In genomic region chr5:145130191-145130590, GRCm38 (mm10) we compare ENCODE assay signal across 14 mouse cellular contexts. TPM values are rescaled to one million over a fixed set of nuclear protein-coding genes. Genes with fewer than 3 reads are reported as not detected.
A peak's percentile ranks its signal among the peaks of the same experiment; 100 is the strongest.
DNase-seq lines count a peak whose midpoint lies in the region; ATAC-seq lines count a peak whose summit lies in the region.
"Had no signal": no experiment of that assay in that cellular context is flagged by ENCODE, and none has a peak within 500 bp of the region (broad histone marks: within the 10 kb centered on the region; RNA-seq: fewer than 3 reads in every experiment).

No protein-coding gene starts in this region.

- WGBS in liver, embryonic 13.5 days (ENCODE audit: insufficient replicate concordance) = 78% methylated on average over 11 of the region's 11 CpGs
- WGBS in liver, embryonic 12.5 days (ENCODE audit: insufficient replicate concordance) = 74% methylated on average over 11 of the region's 11 CpGs

- H3K27me3 ChIP-seq in liver, embryonic 13.5 days = no peaks in the 10 kb centered on the region
- H3K27me3 ChIP-seq in liver, embryonic 12.5 days (replicated peaks) = no peaks in the 10 kb centered on the region
- H3K27me3 ChIP-seq: lung, embryonic 15.5 days; midbrain, embryonic 13.5 days had no signal

- no peak overlapping the region for H3K4me2 ChIP-seq in liver, embryonic 13.5 days
- no peak overlapping the region for H3K4me2 ChIP-seq in liver, embryonic 12.5 days
- H3K4me2 ChIP-seq: lung, embryonic 15.5 days; midbrain, embryonic 13.5 days had no signal

- ATAC-seq in liver, embryonic 13.5 days (ENCODE audit: low read depth) = peak; percentile 23; the same call in 1 of the 2 replicates
- no peak for ATAC-seq in liver, embryonic 12.5 days
- ATAC-seq: forebrain, embryonic 16.5 days; midbrain, embryonic 13.5 days had no signal

- H3K4me1 ChIP-seq in liver, embryonic 13.5 days (replicated peaks) = peaks cover 7% of the 10 kb centered on the region; the same call in 1 of the 2 replicates
- H3K4me1 ChIP-seq in liver, embryonic 12.5 days = no peaks in the 10 kb centered on the region
- H3K4me1 ChIP-seq: embryonic facial prominence, embryonic 10.5 days; lung, embryonic 15.5 days; midbrain, embryonic 13.5 days had no signal

- no peak overlapping the region for H3K27ac ChIP-seq in liver, embryonic 13.5 days
- no peak overlapping the region for H3K27ac ChIP-seq in liver, embryonic 12.5 days
- H3K27ac ChIP-seq: embryonic facial prominence, embryonic 10.5 days; kidney, postnatal 0 days; lung, embryonic 15.5 days; midbrain, embryonic 13.5 days had no signal

- peak; percentile 55 for DNase-seq in adrenal gland, adult 2 months
- DNase-seq in adrenal gland, adult 8-10 months = no peak
- no peak for DNase-seq in liver, embryonic 13.5 days
- DNase-seq in frontal cortex, postnatal 36 days (ENCODE audit: low spot score in 2 of 2) = peak; percentile 71 to 73
- DNase-seq in right cerebral cortex, postnatal 36 days (ENCODE audit: low spot score in 2 of 2) = peak; percentile 62 to 81
- DNase-seq in ovary, adult 18-20 months (ENCODE audit: low spot score) = no peak
- DNase-seq in gastrocnemius, postnatal 36 days = no peak
- DNase-seq: B cell, adult 2 months had no signal

- no peaks in the 10 kb centered on the region for H3K9me3 ChIP-seq in liver, embryonic 13.5 days (replicated peaks)
- H3K9me3 ChIP-seq in liver, embryonic 12.5 days (replicated peaks) = no peaks in the 10 kb centered on the region
- H3K9me3 ChIP-seq: embryonic facial prominence, embryonic 10.5 days; lung, embryonic 15.5 days; midbrain, embryonic 13.5 days had no signal

- peaks cover 98% of the 10 kb centered on the region for H3K36me3 ChIP-seq in liver, embryonic 13.5 days
- peaks cover 100% of the 10 kb centered on the region for H3K36me3 ChIP-seq in liver, embryonic 12.5 days

- intact Hi-C loops in gastrocnemius, postnatal 36 days (cut with DNase I) = no loop called here

- H3K4me3 ChIP-seq in liver, embryonic 13.5 days (replicated peaks) = no peak overlapping the region
- H3K4me3 ChIP-seq in liver, embryonic 12.5 days = no peak overlapping the region
- H3K4me3 ChIP-seq: embryonic facial prominence, embryonic 10.5 days; lung, embryonic 15.5 days; midbrain, embryonic 13.5 days had no signal

- no peak overlapping the region for H3K9ac ChIP-seq in liver, embryonic 13.5 days
- no peak overlapping the region for H3K9ac ChIP-seq in liver, embryonic 12.5 days
- H3K9ac ChIP-seq: lung, embryonic 15.5 days; midbrain, embryonic 13.5 days had no signal

RNA-seq across cellular contexts. Expression of gene Pdap1, which starts 9.8 kb away (rescaled TPM):
- total RNA-seq in adrenal gland, adult 2 months (2021) = 10 to 100 TPM; 86.5 to 87.6 TPM
- polyA plus RNA-seq in adrenal gland, adult 2 months (2012; rRNA removed) = 29.6 and 33.6 TPM in 2 replicates
- total RNA-seq in adrenal gland, adult 8-10 months (2022) = 10 to 100 TPM; 60.2 to 98.3 (median 79.4) TPM
- polyA plus RNA-seq in liver, embryonic 13.5 days (2015; fragmentation: Nextera tagmentation; extraction: Ambion mirVana) = 69.5 and 90.7 TPM in 2 replicates
- 78.0 and 80.6 TPM in 2 replicates for polyA plus RNA-seq in liver, embryonic 12.5 days (2016; fragmentation: Nextera tagmentation; extraction: Ambion mirVana)
- 10 to 100 TPM; 48.3 to 52.2 TPM for total RNA-seq in gastrocnemius, postnatal 36 days (2021)

RNA-seq across cellular contexts. Expression of gene Bud31, which starts 10.0 kb away (rescaled TPM):
- 100 to 1,000 TPM; 103 to 113 TPM for total RNA-seq in adrenal gland, adult 2 months (2021)
- polyA plus RNA-seq in adrenal gland, adult 2 months (2012; rRNA removed) = 26.2 and 27.3 TPM in 2 replicates
- total RNA-seq in adrenal gland, adult 8-10 months (2022) = 10 to 100 TPM; 93.0 to 98.7 (median 95.5) TPM
- polyA plus RNA-seq in liver, embryonic 13.5 days (2015; fragmentation: Nextera tagmentation; extraction: Ambion mirVana) = 164 and 177 TPM in 2 replicates
- 171 TPM in 2 replicates for polyA plus RNA-seq in liver, embryonic 12.5 days (2016; fragmentation: Nextera tagmentation; extraction: Ambion mirVana)
- 10 to 100 TPM; 44.3 to 47.0 TPM for total RNA-seq in gastrocnemius, postnatal 36 days (2021)

RNA-seq across cellular contexts. Expression of gene Arpc1b, which starts 16.2 kb away (rescaled TPM):
- 100 to 1,000 TPM; 212 to 236 TPM for total RNA-seq in adrenal gland, adult 2 months (2021)
- 450 and 491 TPM in 2 replicates for polyA plus RNA-seq in adrenal gland, adult 2 months (2012; rRNA removed)
- 100 to 1,000 TPM; 185 to 202 (median 191) TPM for total RNA-seq in adrenal gland, adult 8-10 months (2022)
- 158 and 163 TPM in 2 replicates for polyA plus RNA-seq in liver, embryonic 13.5 days (2015; fragmentation: Nextera tagmentation; extraction: Ambion mirVana)
- polyA plus RNA-seq in liver, embryonic 12.5 days (2016; fragmentation: Nextera tagmentation; extraction: Ambion mirVana) = 175 and 180 TPM in 2 replicates
- 10 to 100 TPM; 28.3 to 30.4 TPM for total RNA-seq in gastrocnemius, postnatal 36 days (2021)

RNA-seq across cellular contexts. Expression of gene Ptcd1, which starts 36.7 kb away (rescaled TPM):
- 10 to 100 TPM; 24.4 to 25.8 TPM for total RNA-seq in adrenal gland, adult 2 months (2021)
- polyA plus RNA-seq in adrenal gland, adult 2 months (2012; rRNA removed) = 18.9 and 23.8 TPM in 2 replicates
- 10 to 100 TPM; 29.0 to 30.6 (median 29.9) TPM for total RNA-seq in adrenal gland, adult 8-10 months (2022)
- polyA plus RNA-seq in liver, embryonic 13.5 days (2015; fragmentation: Nextera tagmentation; extraction: Ambion mirVana) = 8.6 and 9.4 TPM in 2 replicates
- polyA plus RNA-seq in liver, embryonic 12.5 days (2016; fragmentation: Nextera tagmentation; extraction: Ambion mirVana) = 12.2 and 12.6 TPM in 2 replicates
- total RNA-seq in gastrocnemius, postnatal 36 days (2021) = 10 to 100 TPM; 11.3 to 12.0 TPM

RNA-seq across cellular contexts. Expression of gene Cpsf4, which starts 36.8 kb away (rescaled TPM):
- total RNA-seq in adrenal gland, adult 2 months (2021) = 10 to 100 TPM; 19.8 to 20.1 TPM
- polyA plus RNA-seq in adrenal gland, adult 2 months (2012; rRNA removed) = 15.2 and 16.8 TPM in 2 replicates
- total RNA-seq in adrenal gland, adult 8-10 months (2022) = 10 to 100 TPM; 18.7 to 22.3 (median 20.5) TPM
- 32.4 and 34.7 TPM in 2 replicates for polyA plus RNA-seq in liver, embryonic 13.5 days (2015; fragmentation: Nextera tagmentation; extraction: Ambion mirVana)
- 39.0 and 39.1 TPM in 2 replicates for polyA plus RNA-seq in liver, embryonic 12.5 days (2016; fragmentation: Nextera tagmentation; extraction: Ambion mirVana)
- total RNA-seq in gastrocnemius, postnatal 36 days (2021) = 1 to 10 TPM; 7.3 to 8.7 TPM

Comparison
In these comparisons a context has a peak if more than half of its experiments do, and no peak if none do; other contexts are left out.
1. DNase-seq: peak in adrenal gland, adult 2 months (single experiment), frontal cortex, postnatal 36 days (2 of 2) and right cerebral cortex, postnatal 36 days (2 of 2); none in adrenal gland, adult 8-10 months (single experiment), liver, embryonic 13.5 days (single experiment), ovary, adult 18-20 months (single experiment) and gastrocnemius, postnatal 36 days (0 of 2).
2. RNA of gene Arpc1b, which starts 16.2 kb away (total RNA-seq): 212 to 236 TPM in adrenal gland, adult 2 months and 185 to 202 TPM in adrenal gland, adult 8-10 months; 28.3 to 30.4 TPM in gastrocnemius, postnatal 36 days; every median in the first group is over 4 times any median in the second.